In genomic region chr10:75514361-75514760, GRCm38 (mm10) we compare ENCODE assay signal across 16 mouse cellular contexts. TPM values are rescaled to one million over a fixed set of nuclear protein-coding genes. Genes with fewer than 3 reads are reported as not detected.
A peak's percentile ranks its signal among the peaks of the same experiment; 100 is the strongest.
DNase-seq lines count a peak whose midpoint lies in the region; ATAC-seq and TF ChIP-seq lines count a peak whose summit lies in the region.
"Had no signal": no experiment of that assay in that cellular context is flagged by ENCODE, and none has a peak within 500 bp of the region (broad histone marks: within the 10 kb centered on the region; RNA-seq: fewer than 3 reads in every experiment).

No protein-coding gene starts in this region.

- 50% methylated on average over 7 of the region's 7 CpGs for WGBS in heart, embryonic 11.5 days (ENCODE audit: insufficient replicate concordance)
- 59% methylated on average over 7 of the region's 7 CpGs for WGBS in kidney, postnatal 0 days
- WGBS in intestine, embryonic 15.5 days = 61% methylated on average over 7 of the region's 7 CpGs
- 18% methylated on average over 7 of the region's 7 CpGs for WGBS in liver, embryonic 15.5 days (ENCODE audit: insufficient replicate concordance)

- peak overlapping the region; percentile 88 for H3K4me2 ChIP-seq in heart, embryonic 11.5 days
- peak overlapping the region; percentile 23 for H3K4me2 ChIP-seq in kidney, postnatal 0 days (ENCODE audit: low read length)
- H3K4me2 ChIP-seq in intestine, embryonic 15.5 days (replicated peaks) = peak overlapping the region; percentile 70
- peak overlapping the region; percentile 78 for H3K4me2 ChIP-seq in liver, embryonic 15.5 days
- H3K4me2 ChIP-seq: lung, embryonic 15.5 days had no signal

- no peak for ATAC-seq in heart, embryonic 11.5 days (replicated peaks; ENCODE audit: insufficient number of reproducible peaks, low FRiP score, low TSS enrichment)
- ATAC-seq in kidney, postnatal 0 days (replicated peaks; ENCODE audit: low FRiP score, low read depth) = no peak
- no peak for ATAC-seq in intestine, embryonic 15.5 days
- no peak for ATAC-seq in liver, embryonic 15.5 days (ENCODE audit: insufficient read depth)

- H3K9ac ChIP-seq in heart, embryonic 11.5 days (ENCODE audit: low read depth, low read length) = no peak overlapping the region
- H3K9ac ChIP-seq in kidney, postnatal 0 days (ENCODE audit: low read depth, low read length) = no peak overlapping the region
- no peak overlapping the region for H3K9ac ChIP-seq in intestine, embryonic 15.5 days
- H3K9ac ChIP-seq in liver, embryonic 15.5 days = peak overlapping the region; percentile 99
- H3K9ac ChIP-seq: lung, embryonic 15.5 days had no signal

- peaks cover 25% of the 10 kb centered on the region for H3K36me3 ChIP-seq in heart, embryonic 11.5 days (ENCODE audit: control insufficient read depth, insufficient read depth, low read length)
- H3K36me3 ChIP-seq in kidney, postnatal 0 days (ENCODE audit: insufficient read depth, low read length) = peaks cover 19% of the 10 kb centered on the region
- peaks cover 27% of the 10 kb centered on the region for H3K36me3 ChIP-seq in intestine, embryonic 15.5 days
- H3K36me3 ChIP-seq in liver, embryonic 15.5 days (replicated peaks) = peaks cover 53% of the 10 kb centered on the region

- no peaks in the 10 kb centered on the region for H3K9me3 ChIP-seq in heart, embryonic 11.5 days (replicated peaks; ENCODE audit: control insufficient read depth, low read length)
- H3K9me3 ChIP-seq in kidney, postnatal 0 days (replicated peaks; ENCODE audit: low read length) = no peaks in the 10 kb centered on the region
- H3K9me3 ChIP-seq in intestine, embryonic 15.5 days = no peaks in the 10 kb centered on the region
- H3K9me3 ChIP-seq in liver, embryonic 15.5 days (replicated peaks) = no peaks in the 10 kb centered on the region
- H3K9me3 ChIP-seq: limb, embryonic 10.5 days; lung, embryonic 15.5 days had no signal

- H3K4me3 ChIP-seq in heart, embryonic 11.5 days (ENCODE audit: low read depth, low read length) = no peak overlapping the region; the same call in 1 of the 2 replicates
- no peak overlapping the region for H3K4me3 ChIP-seq in kidney, postnatal 0 days (replicated peaks; ENCODE audit: low read depth, low read length)
- H3K4me3 ChIP-seq in intestine, embryonic 15.5 days (replicated peaks) = no peak overlapping the region
- H3K4me3 ChIP-seq in liver, embryonic 15.5 days (replicated peaks) = peak overlapping the region; percentile 91
- H3K4me3 ChIP-seq: limb, embryonic 10.5 days; lung, embryonic 15.5 days had no signal

- no peak for TF ChIP-seq CTCF in kidney, postnatal 0 days (IDR thresholded peaks at IDR 0.05; ENCODE audit: low read depth)

- DNase-seq in heart, postnatal 14 days = no peak
- DNase-seq in kidney, postnatal 0 days (ENCODE audit: low spot score) = no peak
- DNase-seq in kidney, postnatal 14 days = no peak
- DNase-seq in lung, postnatal 25 days (ENCODE audit: low spot score) = no peak
- DNase-seq in thymus, postnatal 14 days = no peak
- DNase-seq: B cell, adult 2 months; cerebellum, postnatal 10 days; gastrocnemius, postnatal 25 days; heart, postnatal 36 days; thymus, adult 2 months had no signal

- no peak overlapping the region for H3K27ac ChIP-seq in heart, embryonic 11.5 days (ENCODE audit: low read depth, low read length)
- peak overlapping the region; percentile 38; the same call in 1 of the 2 replicates for H3K27ac ChIP-seq in kidney, postnatal 0 days
- no peak overlapping the region for H3K27ac ChIP-seq in intestine, embryonic 15.5 days
- H3K27ac ChIP-seq in liver, embryonic 15.5 days (replicated peaks) = peak overlapping the region; percentile 99
- H3K27ac ChIP-seq: limb, embryonic 10.5 days; lung, embryonic 15.5 days had no signal

- intact Hi-C loops in heart, postnatal 14 days (cut with DNase I) = no loop called here

- H3K4me1 ChIP-seq in heart, embryonic 11.5 days (ENCODE audit: control insufficient read depth, insufficient read depth, low read length) = peaks cover 26% of the 10 kb centered on the region
- peaks cover 16% of the 10 kb centered on the region; the same call in 1 of the 2 replicates for H3K4me1 ChIP-seq in kidney, postnatal 0 days (replicated peaks; ENCODE audit: insufficient read depth, low read length)
- peaks cover 23% of the 10 kb centered on the region; the same call in 1 of the 2 replicates for H3K4me1 ChIP-seq in intestine, embryonic 15.5 days (replicated peaks)
- peaks cover 53% of the 10 kb centered on the region for H3K4me1 ChIP-seq in liver, embryonic 15.5 days (replicated peaks)

- no peaks in the 10 kb centered on the region for H3K27me3 ChIP-seq in heart, embryonic 11.5 days (ENCODE audit: control insufficient read depth, insufficient read depth, low read length)
- H3K27me3 ChIP-seq in kidney, postnatal 0 days (ENCODE audit: insufficient read depth, low read length) = no peaks in the 10 kb centered on the region
- H3K27me3 ChIP-seq in intestine, embryonic 15.5 days (replicated peaks) = no peaks in the 10 kb centered on the region
- H3K27me3 ChIP-seq in liver, embryonic 15.5 days = no peaks in the 10 kb centered on the region
- H3K27me3 ChIP-seq: lung, embryonic 15.5 days had no signal

RNA-seq across cellular contexts. Expression of gene Snrpd3, which starts 3.0 kb away (rescaled TPM):
- polyA plus RNA-seq in heart, embryonic 11.5 days (2014; fragmentation: Nextera tagmentation; extraction: Ambion mirVana) = 121 and 141 TPM in 2 replicates
- total RNA-seq in heart, postnatal 14 days (2021) = 10 to 100 TPM; 56.0 to 68.3 TPM
- 113 and 125 TPM in 2 replicates for polyA plus RNA-seq in kidney, postnatal 0 days (2015; fragmentation: Nextera tagmentation; extraction: Ambion mirVana)
- polyA plus RNA-seq in intestine, embryonic 15.5 days (2015; fragmentation: Nextera tagmentation; extraction: Ambion mirVana) = 147 and 156 TPM in 2 replicates
- polyA plus RNA-seq in liver, embryonic 15.5 days (2015; fragmentation: Nextera tagmentation; extraction: Ambion mirVana) = 65.7 and 68.7 TPM in 2 replicates

RNA-seq across cellular contexts. Expression of gene Gucd1, which starts 3.4 kb away (rescaled TPM):
- polyA plus RNA-seq in heart, embryonic 11.5 days (2014; fragmentation: Nextera tagmentation; extraction: Ambion mirVana) = 30.5 and 35.2 TPM in 2 replicates
- 10 to 100 TPM; 43.8 to 45.5 TPM for total RNA-seq in heart, postnatal 14 days (2021)
- 51.9 and 53.4 TPM in 2 replicates for polyA plus RNA-seq in kidney, postnatal 0 days (2015; fragmentation: Nextera tagmentation; extraction: Ambion mirVana)
- 39.8 and 46.7 TPM in 2 replicates for polyA plus RNA-seq in intestine, embryonic 15.5 days (2015; fragmentation: Nextera tagmentation; extraction: Ambion mirVana)
- 62.1 and 74.6 TPM in 2 replicates for polyA plus RNA-seq in liver, embryonic 15.5 days (2015; fragmentation: Nextera tagmentation; extraction: Ambion mirVana)

RNA-seq across cellular contexts. Expression of gene Lrrc75b, which starts 45.8 kb away (rescaled TPM):
- 0.66 and 1.0 TPM in 2 replicates for polyA plus RNA-seq in heart, embryonic 11.5 days (2014; fragmentation: Nextera tagmentation; extraction: Ambion mirVana)
- 1 to 10 TPM; 1.3 to 1.5 TPM for total RNA-seq in heart, postnatal 14 days (2021)
- polyA plus RNA-seq in kidney, postnatal 0 days (2015; fragmentation: Nextera tagmentation; extraction: Ambion mirVana) = 2.6 and 2.7 TPM in 2 replicates
- polyA plus RNA-seq in intestine, embryonic 15.5 days (2015; fragmentation: Nextera tagmentation; extraction: Ambion mirVana) = 2.1 and 2.7 TPM in 2 replicates
- polyA plus RNA-seq in liver, embryonic 15.5 days (2015; fragmentation: Nextera tagmentation; extraction: Ambion mirVana) = 0.06 and 0.15 TPM in 2 replicates
- total RNA-seq: megakaryocyte-erythroid progenitor cell, adult 5-6 weeks had no signal

RNA-seq across cellular contexts. Expression of gene Ggt1, which starts 47.0 kb away (rescaled TPM):
- 0.42 and 0.44 TPM in 2 replicates for polyA plus RNA-seq in heart, embryonic 11.5 days (2014; fragmentation: Nextera tagmentation; extraction: Ambion mirVana)
- total RNA-seq in heart, postnatal 14 days (2021) = not detected
- 317 and 388 TPM in 2 replicates for polyA plus RNA-seq in kidney, postnatal 0 days (2015; fragmentation: Nextera tagmentation; extraction: Ambion mirVana)
- polyA plus RNA-seq in intestine, embryonic 15.5 days (2015; fragmentation: Nextera tagmentation; extraction: Ambion mirVana) = 46.5 and 63.7 TPM in 2 replicates
- 13.8 and 22.1 TPM in 2 replicates for polyA plus RNA-seq in liver, embryonic 15.5 days (2015; fragmentation: Nextera tagmentation; extraction: Ambion mirVana)
- total RNA-seq: heart, postnatal 36 days had no signal

Comparison
In these comparisons a context has a peak if more than half of its experiments do, and no peak if none do; other contexts are left out.
1. H3K27ac ChIP-seq: peak in kidney, postnatal 0 days (single experiment) and liver, embryonic 15.5 days (single experiment); none in heart, embryonic 11.5 days (single experiment) and intestine, embryonic 15.5 days (single experiment).
2. H3K4me2 ChIP-seq: peak in every context shown above with its lines; median percentile 88 in heart, embryonic 11.5 days; 78 in liver, embryonic 15.5 days; 70 in intestine, embryonic 15.5 days; 23 in kidney, postnatal 0 days.